Mouse (Mus musculus) embryo, embryonic 9.5 days (tissue): ENCODE data around the gene Cnih1.
"Not testable (repeated sequence)": the region's sequence is repeated elsewhere in the genome, so short reads cannot be mapped to it uniquely, and the experiment has no call there.

Source experiments
- DNase-seq: peaks from one replicate; pipeline ENCODE4 v3.0.0-alpha.2; 2017; ENCODE audit errors: extremely low spot score

Gene Cnih1

GRCm38 (mm10) chr14:46788505-46788901 lies 292 bp upstream of the Cnih1 start:
- DNase-seq: no peak

- no peak for DNase-seq
Observed at GRCm38 (mm10) chr14:46787454-46787786, 791 bp downstream of the Cnih1 start.

GRCm38 (mm10) chr14:46785247-46785646 lies 3.0 kb downstream of the Cnih1 start:
- DNase-seq: no peak

GRCm38 (mm10) chr14:46783327-46783926 lies 4.8 kb downstream of the Cnih1 start:
- no peak for DNase-seq

GRCm38 (mm10) chr14:46782187-46782828 lies 5.9 kb downstream of the Cnih1 start:
- no peak for DNase-seq

- DNase-seq: no peak
Observed at GRCm38 (mm10) chr14:46781086-46781485, 7.1 kb downstream of the Cnih1 start.

- no peak for DNase-seq
Observed at GRCm38 (mm10) chr14:46779217-46779616, 9.0 kb downstream of the Cnih1 start.

- DNase-seq: no peak
Observed at GRCm38 (mm10) chr14:46778756-46779155, 9.5 kb downstream of the Cnih1 start.

GRCm38 (mm10) chr14:46770036-46770435 lies 18.2 kb downstream of the Cnih1 start:
- no peak for DNase-seq

- no peak for DNase-seq
Observed at GRCm38 (mm10) chr14:46767116-46767515, 21.1 kb downstream of the Cnih1 start.

- no peak for DNase-seq
Observed at GRCm38 (mm10) chr14:46761186-46761585, 27.0 kb downstream of the Cnih1 start.

GRCm38 (mm10) chr14:46760355-46761029 lies 27.7 kb downstream of the Cnih1 start, which contains the start of gene Cdkn3:
Gene Cdkn3, plus strand, starts transcription at chr14:46760541.
- DNase-seq: peak; percentile 90

GRCm38 (mm10) chr14:46759970-46760354 lies 28.2 kb downstream of the Cnih1 start:
- no peak for DNase-seq

- no peak for DNase-seq
Observed at GRCm38 (mm10) chr14:46757736-46758135, 30.5 kb downstream of the Cnih1 start.

- DNase-seq: no peak
Observed at GRCm38 (mm10) chr14:46755851-46756250, 32.4 kb downstream of the Cnih1 start.

- DNase-seq: not testable (repeated sequence)
Observed at GRCm38 (mm10) chr14:46754371-46754770, 33.8 kb downstream of the Cnih1 start.

- DNase-seq: no peak
Observed at GRCm38 (mm10) chr14:46745413-46745812, 42.8 kb downstream of the Cnih1 start.

- DNase-seq: no peak
Observed at GRCm38 (mm10) chr14:46742674-46743073, 45.5 kb downstream of the Cnih1 start.

- DNase-seq: not testable (repeated sequence)
Observed at GRCm38 (mm10) chr14:46737346-46737745, 50.9 kb downstream of the Cnih1 start.

- DNase-seq: no peak
Observed at GRCm38 (mm10) chr14:46736366-46736765, 51.8 kb downstream of the Cnih1 start.

- no peak for DNase-seq
Observed at GRCm38 (mm10) chr14:46734761-46735455, 53.3 kb downstream of the Cnih1 start.

- DNase-seq: no peak
Observed at GRCm38 (mm10) chr14:46734262-46734661, 53.9 kb downstream of the Cnih1 start.

- no peak for DNase-seq
Observed at GRCm38 (mm10) chr14:46725743-46726142, 62.5 kb downstream of the Cnih1 start.
